Mouse (Mus musculus) heart, adult 2 months (tissue): Measurements from ENCODE around the gene Cfap43. TPM values are rescaled to one million over a fixed set of nuclear protein-coding genes. Genes with fewer than 3 reads are reported as not detected.

Experiments used
- DNase-seq, 2 experiments: peaks; one replicate each; pipeline ENCODE4 v3.0.0; 2021
- H3K27ac ChIP-seq: fragments of 200-600 bp; 2 replicates; pipeline ENCODE4 v1.8.1; 2022
- H3K27me3 ChIP-seq: fragments of 200-500 bp; 2 replicates; pipeline ENCODE4 v1.6.1; 2012; ENCODE audit warnings: mild to moderate bottlenecking, low read length, inconsistent platforms, mixed read lengths; ENCODE audit not compliant: control insufficient read depth, insufficient read depth
- H3K36me3 ChIP-seq: fragments of 200-500 bp; 2 replicates; pipeline ENCODE4 v1.6.1; 2012; ENCODE audit warnings: low read length, inconsistent platforms; ENCODE audit not compliant: control insufficient read depth, insufficient read depth
- H3K4me1 ChIP-seq: fragments of 200-500 bp; 2 replicates; pipeline ENCODE4 v1.6.1; 2011; ENCODE audit warnings: low read length; ENCODE audit not compliant: control insufficient read depth, insufficient read depth
- H3K4me3 ChIP-seq: fragments of 200-600 bp; 2 replicates; pipeline ENCODE4 v1.8.1; 2022
- H3K79me2 ChIP-seq: fragments of 200-500 bp; replicated peaks from 2 replicates; pipeline ENCODE4 v1.6.1; 2012; ENCODE audit warnings: mild to moderate bottlenecking, inconsistent platforms, low read length, moderate library complexity, mixed read lengths; ENCODE audit not compliant: control insufficient read depth, insufficient read depth
- H3K9ac ChIP-seq: fragments of 200-500 bp; 2 replicates; pipeline ENCODE4 v1.6.1; 2012; ENCODE audit warnings: low read depth, mild to moderate bottlenecking, control low read depth, inconsistent platforms, low read length, mixed read lengths
- CTCF ChIP-seq: fragments of 200-600 bp; IDR thresholded peaks from 2 replicates; pipeline ENCODE4 v1.8.1; 2022; ENCODE audit warnings: antibody characterized with exemption, mild to moderate bottlenecking, moderate library complexity
- EP300 ChIP-seq: fragments of 200-500 bp; IDR thresholded peaks from 2 replicates; pipeline ENCODE4 v1.6.1; 2011; ENCODE audit warnings: low read depth, low read length, control low read depth; ENCODE audit not compliant: insufficient read depth
- POLR2A ChIP-seq: fragments of 200-500 bp; IDR thresholded peaks from 2 replicates; pipeline ENCODE4 v1.6.1; 2011; ENCODE audit warnings: mild to moderate bottlenecking, low read depth, low read length, control low read depth; ENCODE audit not compliant: insufficient read depth
- WGBS: fragments of 180-500 bp; shearing (Covaris S2); methylation state at CpG from one replicate; pipeline ENCODE4 v1.1.7; 2018; 5-methylcytosine and 5-hydroxymethylcytosine counted together
- intact Hi-C: fragments of 180-260 bp; cut with DNase I; formaldehyde crosslinking; loops from one replicate; pipeline ENCODE4 v1.15.1; 2025
- polyA plus RNA-seq: library from polyadenylated mRNA; depleted of rRNA; stranded (reverse); fragments of >200 nt; gene quantifications from 2 replicates; pipeline ENCODE4 v1.2.3, GENCODE M21; 2012
- total RNA-seq, 2 experiments: library from RNA; stranded (reverse); gene quantifications; 2 replicates each; pipeline ENCODE4 v1.2.3; 2021

The Cfap43 gene
- total and polyA plus RNA-seq, 3 experiments: 0.86 TPM; not detected in 2

DNA sequence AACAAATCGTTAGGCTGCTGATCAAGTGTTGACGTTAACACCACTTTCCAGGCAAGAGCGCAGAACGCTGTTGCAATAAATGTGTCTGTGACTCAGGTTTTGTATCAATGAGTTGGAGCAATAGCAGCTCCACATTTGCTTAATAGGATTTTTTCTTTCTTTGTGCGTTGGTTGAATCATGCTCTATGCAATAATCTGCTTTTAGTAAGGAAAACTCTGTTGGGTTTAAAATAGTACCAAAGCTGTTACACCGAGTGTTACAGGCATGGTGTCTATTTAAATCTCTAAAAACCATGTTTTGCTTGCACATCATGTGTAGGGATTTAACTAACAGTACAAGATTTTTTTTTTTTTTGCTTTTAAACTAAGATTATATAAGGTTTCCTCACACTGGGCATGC is 20.3 kb upstream of the Cfap43 start:
- Histone ChIP-seq H3K79me2 (no peaks in the 10 kb centered on the region), H3K27me3 (peaks cover 1% of the 10 kb centered on the region; the same call in 1 of the 2 replicates), H3K9ac (no peak overlapping the region), H3K36me3 (no peaks in the 10 kb centered on the region), H3K4me1 (no peaks in the 10 kb centered on the region), H3K4me3 (no peak overlapping the region), H3K27ac (no peak overlapping the region)
- TF ChIP-seq CTCF (no peak), EP300 (no peak), POLR2A (no peak)
- WGBS: 75% methylated on average over 6 of the region's 6 CpGs
- DNase-seq: no peak
- intact Hi-C loops: no loop called here

DNA sequence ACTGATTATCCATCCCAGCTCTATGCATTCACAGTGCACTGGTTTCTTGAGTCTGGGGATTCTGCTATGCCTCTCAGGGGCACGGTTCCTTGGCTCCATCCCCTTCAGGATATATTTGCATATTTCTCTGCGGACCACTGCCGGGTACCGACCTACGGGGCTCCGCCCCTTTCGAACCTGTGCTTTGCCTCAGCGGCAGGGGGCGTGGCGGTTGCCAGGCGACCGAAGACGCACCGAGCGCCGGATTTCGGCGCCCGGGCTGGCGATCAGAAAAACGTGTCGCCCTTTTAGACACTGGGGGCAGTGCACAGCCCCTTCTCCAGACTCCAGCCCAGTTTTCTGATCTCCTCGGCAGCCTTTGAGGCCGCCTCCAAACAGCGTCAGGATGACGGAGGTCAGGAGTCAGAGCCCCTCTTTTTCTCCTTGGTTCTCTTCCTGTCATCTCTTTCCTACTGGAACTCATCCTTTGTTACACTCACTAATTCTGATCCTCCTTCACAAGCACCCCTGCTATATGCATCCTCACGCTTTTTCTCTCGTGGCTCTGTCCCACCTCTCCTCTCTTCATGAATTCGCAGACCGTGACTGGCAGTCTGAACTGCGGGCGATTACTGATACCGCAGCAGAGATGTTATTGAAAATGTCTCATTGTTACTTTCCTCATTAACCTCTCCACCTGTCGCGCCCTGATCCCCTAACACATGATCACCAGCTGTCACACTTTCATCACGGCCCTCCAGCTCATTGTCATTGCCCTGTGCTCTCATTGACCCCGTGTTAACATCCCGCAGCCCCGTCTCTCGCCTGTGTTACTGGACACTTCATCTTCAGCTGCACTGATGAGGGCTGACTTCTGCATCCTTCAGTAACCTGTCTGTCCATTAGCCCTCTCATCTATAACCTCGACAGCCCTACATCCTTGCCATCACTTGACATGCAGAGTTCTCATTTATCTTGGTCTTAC is 18.6 kb upstream of the Cfap43 start, which contains the start of gene Cfap58:
Cfap58 (plus strand) TSS at position 233 of the 964 bp plus-strand sequence.
- DNase-seq: peak; percentile 64 to 65
- peak; percentile 43 for TF ChIP-seq CTCF
- TF ChIP-seq EP300: no peak
- TF ChIP-seq POLR2A: no peak
- no peak within 1 kb of the TSS for H3K27ac ChIP-seq
- H3K36me3 ChIP-seq: no peaks in the 10 kb centered on the region
- H3K79me2 ChIP-seq: no peaks in the 10 kb centered on the region
- H3K27me3 ChIP-seq: peaks cover 1% of the 10 kb centered on the region; the same call in 1 of the 2 replicates
- no peaks in the 10 kb centered on the region for H3K4me1 ChIP-seq
- intact Hi-C loops: no loop called here
- no peak within 1 kb of the TSS for H3K9ac ChIP-seq
- peak within 1 kb of the TSS; percentile 39 for H3K4me3 ChIP-seq
- WGBS: 8% methylated on average over 41 of the region's 41 CpGs

DNA sequence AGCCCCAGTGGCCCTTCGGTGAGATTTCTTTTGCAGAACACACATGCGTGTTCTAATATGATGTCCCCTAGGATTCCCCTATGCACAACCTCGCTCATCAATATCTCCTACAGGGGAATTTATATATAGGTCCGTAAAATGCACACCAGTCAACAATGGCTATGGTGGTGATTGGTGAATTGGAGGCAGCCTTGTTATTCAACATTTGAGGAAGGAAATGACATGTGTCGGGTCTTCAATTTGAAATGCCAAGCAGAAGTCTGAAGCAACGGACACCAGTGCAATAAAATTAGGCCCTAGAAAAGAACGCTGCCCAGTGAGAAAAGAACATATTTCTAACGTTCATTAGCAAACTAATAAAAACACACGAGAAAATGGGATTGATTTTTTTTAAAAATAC is 17.9 kb upstream of the Cfap43 start:
- no peaks in the 10 kb centered on the region; the same call in 1 of the 2 replicates for H3K4me1 ChIP-seq
- intact Hi-C loops: no loop called here
- H3K27me3 ChIP-seq: peaks cover 1% of the 10 kb centered on the region; the same call in 1 of the 2 replicates
- H3K9ac ChIP-seq: no peak overlapping the region
- no peak for TF ChIP-seq POLR2A
- TF ChIP-seq EP300: no peak
- no peak for TF ChIP-seq CTCF
- no peaks in the 10 kb centered on the region for H3K79me2 ChIP-seq
- 59% methylated on average over 9 of the region's 9 CpGs for WGBS
- DNase-seq: no peak
- H3K36me3 ChIP-seq: no peaks in the 10 kb centered on the region
- no peak overlapping the region for H3K27ac ChIP-seq
- no peak overlapping the region for H3K4me3 ChIP-seq

DNA sequence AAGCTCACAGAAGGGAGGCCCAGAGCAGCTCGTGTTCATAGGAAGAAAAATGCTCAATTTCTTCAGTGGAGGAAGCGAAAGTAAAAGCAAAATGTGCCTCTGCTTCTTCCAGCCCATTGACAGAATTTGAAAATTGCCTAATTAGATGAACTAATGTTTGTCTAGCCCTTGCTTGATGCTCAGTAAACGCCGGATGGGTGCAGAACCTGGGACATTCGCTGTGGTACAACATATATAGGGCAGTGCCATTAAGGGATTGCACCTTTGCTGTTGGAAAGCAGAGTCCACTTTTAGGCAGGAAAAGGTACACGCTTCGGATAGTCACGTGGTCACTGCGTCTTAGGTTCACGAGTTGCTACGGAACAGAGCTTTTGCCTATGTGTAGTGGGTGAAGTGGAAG is 17.4 kb upstream of the Cfap43 start:
- no peak for DNase-seq
- intact Hi-C loops: no loop called here
- no peaks in the 10 kb centered on the region for H3K36me3 ChIP-seq
- no peak overlapping the region for H3K27ac ChIP-seq
- no peak overlapping the region for H3K9ac ChIP-seq
- H3K79me2 ChIP-seq: no peaks in the 10 kb centered on the region
- WGBS: 79% methylated on average over 11 of the region's 11 CpGs
- no peak for TF ChIP-seq EP300
- no peak for TF ChIP-seq POLR2A
- TF ChIP-seq CTCF: no peak
- no peak overlapping the region for H3K4me3 ChIP-seq
- no peaks in the 10 kb centered on the region; the same call in 1 of the 2 replicates for H3K4me1 ChIP-seq
- H3K27me3 ChIP-seq: peaks cover 1% of the 10 kb centered on the region; the same call in 1 of the 2 replicates

DNA sequence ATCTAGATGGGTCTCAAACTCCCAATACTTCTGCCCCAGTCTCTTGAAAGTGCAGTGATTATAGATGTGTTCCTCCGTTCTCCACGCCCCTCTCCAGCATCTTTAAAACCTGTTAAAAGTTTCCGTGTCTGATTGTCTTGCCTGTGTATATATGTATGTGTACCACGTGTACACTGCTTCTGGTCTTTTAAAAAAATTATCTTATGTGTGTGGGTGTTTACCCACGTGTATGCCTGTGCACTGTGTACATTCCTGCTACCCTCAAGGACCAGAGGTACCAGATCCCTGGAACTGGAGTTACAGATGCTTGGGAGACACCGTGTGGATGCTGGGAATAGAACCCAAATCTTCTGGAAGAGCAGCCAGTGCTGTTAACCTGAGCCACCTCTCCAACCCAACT is 16.4 kb upstream of the Cfap43 start:
- H3K4me3 ChIP-seq: no peak overlapping the region
- 73% methylated on average over 6 of the region's 6 CpGs for WGBS
- H3K27me3 ChIP-seq: peaks cover 1% of the 10 kb centered on the region; the same call in 1 of the 2 replicates
- no peaks in the 10 kb centered on the region for H3K36me3 ChIP-seq
- H3K4me1 ChIP-seq: no peaks in the 10 kb centered on the region; the same call in 1 of the 2 replicates
- intact Hi-C loops: no loop called here
- no peak for DNase-seq
- no peaks in the 10 kb centered on the region for H3K79me2 ChIP-seq
- TF ChIP-seq EP300 (no peak), CTCF (no peak), POLR2A (no peak)
- H3K27ac ChIP-seq: no peak overlapping the region
- H3K9ac ChIP-seq: no peak overlapping the region

DNA sequence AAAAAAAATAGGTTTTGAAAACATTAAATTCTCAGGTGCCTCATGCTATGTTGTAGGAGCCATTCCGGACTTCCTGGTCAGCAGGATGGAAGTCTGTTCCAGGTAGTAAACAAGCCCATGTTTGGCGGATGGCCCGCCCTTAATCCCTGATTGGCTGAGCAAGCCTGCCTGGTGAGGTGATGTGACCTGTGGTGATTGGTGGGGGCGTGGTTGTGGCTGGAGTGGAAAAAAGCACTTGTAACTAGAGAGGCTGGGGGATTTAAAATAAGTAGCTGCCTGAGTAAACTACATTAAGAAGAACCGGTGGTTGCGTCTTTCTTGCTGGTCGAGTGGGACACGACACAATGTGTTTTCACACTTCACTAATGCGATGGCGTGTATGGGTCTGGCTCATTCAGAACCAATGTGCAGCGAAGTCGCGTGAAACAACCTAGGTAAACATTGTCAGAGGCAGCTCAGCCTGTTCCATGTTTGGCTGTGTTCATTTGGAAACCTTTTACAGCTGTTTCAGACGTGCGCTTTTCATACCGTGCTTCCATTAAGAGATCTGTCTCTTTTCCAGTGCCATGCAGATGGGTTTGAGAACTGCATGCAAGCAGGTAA is 15.7 kb upstream of the Cfap43 start:
- Histone ChIP-seq H3K27me3 (no peaks in the 10 kb centered on the region; the same call in 1 of the 2 replicates), H3K9ac (no peak overlapping the region), H3K4me3 (no peak overlapping the region), H3K4me1 (no peaks in the 10 kb centered on the region; the same call in 1 of the 2 replicates), H3K79me2 (no peaks in the 10 kb centered on the region), H3K27ac (no peak overlapping the region), H3K36me3 (no peaks in the 10 kb centered on the region)
- DNase-seq: no peak
- TF ChIP-seq EP300 (no peak), POLR2A (no peak), CTCF (no peak)
- 78% methylated on average over 16 of the region's 16 CpGs for WGBS
- intact Hi-C loops: no loop called here
